Mouse (Mus musculus) limb, embryonic 13.5 days (tissue): ENCODE data around the gene Gm49368. TPM values are rescaled to one million over a fixed set of nuclear protein-coding genes. Genes with fewer than 3 reads are reported as not detected.

Source experiments
- ATAC-seq: fragments of 200-750 bp; cut with Nextera tagmentation; 2 replicates; pipeline ENCODE4 v1.8.0; 2017; ENCODE audit warnings: low read depth, moderate number of reproducible peaks, moderate TSS enrichment; ENCODE audit not compliant: low FRiP score
- H3K27ac ChIP-seq: fragments of 300-500 bp; sonication (generic); 2 replicates; pipeline ENCODE4 v1.5.1; 2015; ENCODE audit warnings: inconsistent platforms, mild to moderate bottlenecking, moderate library complexity
- H3K27me3 ChIP-seq: fragments of 300-500 bp; sonication (generic); 2 replicates; pipeline ENCODE4 v1.6.1; 2015; ENCODE audit warnings: mild to moderate bottlenecking, inconsistent platforms
- H3K36me3 ChIP-seq: fragments of 300-500 bp; sonication (generic); 2 replicates; pipeline ENCODE4 v1.6.1; 2015; ENCODE audit warnings: inconsistent platforms, mild to moderate bottlenecking, moderate library complexity
- H3K4me1 ChIP-seq: fragments of 300-500 bp; sonication (generic); 2 replicates; pipeline ENCODE4 v1.6.1; 2015; ENCODE audit warnings: inconsistent platforms
- H3K4me2 ChIP-seq: fragments of 300-500 bp; sonication (generic); replicated peaks from 2 replicates; pipeline ENCODE4 v1.6.1; 2015; ENCODE audit warnings: inconsistent platforms, mild to moderate bottlenecking, moderate library complexity
- H3K4me3 ChIP-seq: fragments of 300-500 bp; sonication (generic); 2 replicates; pipeline ENCODE4 v1.5.1; 2015; ENCODE audit warnings: moderate library complexity, mild to moderate bottlenecking, inconsistent platforms
- H3K9ac ChIP-seq: fragments of 300-500 bp; sonication (generic); 2 replicates; pipeline ENCODE4 v1.6.1; 2015; ENCODE audit warnings: mild to moderate bottlenecking, inconsistent platforms
- H3K9me3 ChIP-seq: fragments of 300-500 bp; sonication (generic); 2 replicates; pipeline ENCODE4 v1.6.1; 2016; ENCODE audit warnings: inconsistent platforms
- WGBS: fragments of 180-500 bp; shearing (Covaris S2); methylation state at CpG from one replicate; pipeline ENCODE4 v1.1.7; 2015; 5-methylcytosine and 5-hydroxymethylcytosine counted together
- polyA plus RNA-seq: library from polyadenylated mRNA; unstranded; fragments of >200 nt; fragmentation: Nextera tagmentation; extraction: Ambion mirVana; gene quantifications from 2 replicates; pipeline ENCODE4 v1.2.1, GENCODE M21; 2015

Gm49368 gene
- polyA plus RNA-seq, 1 experiment from 2014 or later: not detected

DNA sequence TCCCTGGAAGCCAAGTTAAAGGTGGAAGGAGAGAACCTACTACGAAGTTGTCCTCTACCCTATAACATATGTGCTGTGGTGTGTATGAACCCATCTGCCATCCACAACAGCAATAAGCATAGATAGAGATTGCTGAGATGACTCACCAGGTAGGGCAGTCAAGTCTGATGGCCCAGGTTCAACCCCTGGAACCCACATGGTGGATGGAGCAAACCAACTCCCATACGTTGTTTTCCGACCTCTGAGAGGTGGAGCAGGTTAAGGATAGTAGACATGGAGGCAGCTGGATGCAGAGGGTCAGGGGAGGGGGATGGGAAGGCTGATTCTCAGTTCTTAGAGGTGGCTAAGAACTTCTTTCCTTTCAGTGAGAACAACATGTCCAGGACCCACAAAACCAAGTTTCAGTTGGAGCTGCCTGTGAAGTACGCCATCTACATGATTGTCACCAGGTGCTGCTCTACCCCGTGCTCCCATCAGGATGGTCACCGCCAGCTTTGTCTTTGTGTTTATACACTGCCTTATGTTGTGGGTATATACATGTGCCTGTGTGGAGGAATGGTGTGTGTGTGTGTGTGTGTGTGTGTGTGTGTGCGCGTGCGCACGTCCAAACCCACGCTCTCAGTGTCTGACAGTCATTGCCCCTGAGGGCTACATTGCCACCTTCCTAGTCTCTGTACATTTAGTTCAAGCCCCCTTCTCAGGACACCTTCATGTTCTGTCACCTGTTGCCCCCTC lies 52.1 kb downstream of the Gm49368 start:
- H3K9me3 ChIP-seq: no peaks in the 10 kb centered on the region
- no peaks in the 10 kb centered on the region for H3K27me3 ChIP-seq
- H3K4me1 ChIP-seq: no peaks in the 10 kb centered on the region
- ATAC-seq: no peak
- no peaks in the 10 kb centered on the region for H3K36me3 ChIP-seq
- no peak overlapping the region for H3K9ac ChIP-seq
- WGBS: 91% methylated on average over 11 of the region's 11 CpGs
- no peak overlapping the region for H3K4me2 ChIP-seq
- H3K4me3 ChIP-seq: no peak overlapping the region
- H3K27ac ChIP-seq: no peak overlapping the region

- H3K4me3 ChIP-seq: no peak overlapping the region
- WGBS: 68% methylated on average over 5 of the region's 5 CpGs
These were observed 52.9 kb downstream of the Gm49368 start for GRCm38 (mm10) chr7:128115211-128115958.

GRCm38 (mm10) chr7:128116396-128116795 lies 53.9 kb downstream of the Gm49368 start:
- no peaks in the 10 kb centered on the region for H3K36me3 ChIP-seq
- H3K4me2 ChIP-seq: no peak overlapping the region
- H3K27ac ChIP-seq: no peak overlapping the region
- ATAC-seq: no peak
- H3K9ac ChIP-seq: no peak overlapping the region
- H3K9me3 ChIP-seq: no peaks in the 10 kb centered on the region
- H3K4me3 ChIP-seq: no peak overlapping the region
- no peaks in the 10 kb centered on the region for H3K4me1 ChIP-seq
- H3K27me3 ChIP-seq: no peaks in the 10 kb centered on the region
- WGBS: 92% methylated on average over 5 of the region's 5 CpGs

More at GRCm38 (mm10) chr7:128115211-128115958, 52.9 kb downstream of the Gm49368 start:
- Histone ChIP-seq H3K9me3 (no peaks in the 10 kb centered on the region), H3K4me1 (no peaks in the 10 kb centered on the region), H3K4me2 (no peak overlapping the region), H3K9ac (no peak overlapping the region), H3K27me3 (no peaks in the 10 kb centered on the region), H3K27ac (no peak overlapping the region), H3K36me3 (no peaks in the 10 kb centered on the region)
- no peak for ATAC-seq

GRCm38 (mm10) chr7:128119726-128120490 lies 57.4 kb downstream of the Gm49368 start:
- Histone ChIP-seq H3K27ac (no peak overlapping the region), H3K27me3 (no peaks in the 10 kb centered on the region), H3K4me2 (no peak overlapping the region), H3K9ac (no peak overlapping the region), H3K4me3 (no peak overlapping the region), H3K36me3 (no peaks in the 10 kb centered on the region), H3K4me1 (no peaks in the 10 kb centered on the region), H3K9me3 (no peaks in the 10 kb centered on the region)
- no peak for ATAC-seq
- 86% methylated on average over 6 of the region's 6 CpGs for WGBS

DNA sequence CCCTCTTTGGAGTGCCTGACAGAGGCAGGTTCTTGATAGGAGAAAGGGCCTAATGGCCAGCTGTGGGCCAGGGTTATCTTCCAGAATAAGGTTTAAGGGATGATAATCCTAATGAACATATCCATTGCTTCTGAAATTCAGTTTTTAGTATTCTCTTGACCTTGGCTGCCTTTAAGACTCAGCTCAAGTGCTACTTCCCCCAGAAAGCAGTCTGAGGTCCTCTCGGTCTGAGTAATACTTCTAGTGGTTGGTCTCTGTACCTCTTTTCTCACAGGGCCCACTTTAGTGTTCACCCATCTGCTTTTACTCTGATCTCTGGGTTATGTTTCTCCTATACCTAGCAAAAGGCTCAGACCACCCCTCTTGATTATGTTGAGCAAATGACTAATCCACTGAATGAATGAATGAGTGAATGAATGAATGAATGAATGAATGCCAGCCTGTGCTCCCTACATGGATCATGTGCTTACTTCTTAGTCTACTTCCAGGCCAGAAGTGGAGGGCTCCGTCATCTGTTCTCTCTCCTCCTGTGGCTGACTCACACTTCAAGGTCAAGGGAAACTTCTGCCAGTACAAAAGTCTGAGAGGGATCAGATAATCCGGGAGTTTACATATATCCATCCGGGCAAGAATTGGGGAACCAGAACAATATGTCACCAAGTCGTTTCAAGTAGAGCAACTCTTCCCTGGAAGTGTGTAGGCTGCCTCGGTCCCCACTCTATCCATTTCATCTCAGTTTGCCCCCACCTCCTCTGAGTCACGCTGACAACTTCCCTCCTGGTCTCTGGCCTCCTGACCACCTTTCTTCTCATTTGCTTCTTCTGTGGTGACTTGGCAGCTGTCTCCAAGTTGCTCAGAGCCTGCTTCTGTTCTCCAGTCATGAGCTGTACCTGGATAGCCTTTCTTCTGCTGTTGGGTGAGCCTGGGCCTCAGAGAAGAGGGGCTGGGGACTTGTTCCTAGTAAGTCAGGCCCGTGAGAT lies 66.5 kb downstream of the Gm49368 start, which contains the start of gene Itgax:
Gene Itgax (plus strand): TSS at position 807 of the 980 bp plus-strand sequence.
- no peaks in the 10 kb centered on the region for H3K36me3 ChIP-seq
- H3K9ac ChIP-seq: no peak within 1 kb of the TSS
- no peak for ATAC-seq
- no peak within 1 kb of the TSS for H3K4me3 ChIP-seq
- no peaks in the 10 kb centered on the region for H3K4me1 ChIP-seq
- H3K27ac ChIP-seq: no peak within 1 kb of the TSS
- H3K4me2 ChIP-seq: no peak within 1 kb of the TSS
- WGBS: 80% methylated on average over 8 of the region's 8 CpGs
- no peaks in the 10 kb centered on the region for H3K27me3 ChIP-seq
- H3K9me3 ChIP-seq: no peaks in the 10 kb centered on the region

DNA sequence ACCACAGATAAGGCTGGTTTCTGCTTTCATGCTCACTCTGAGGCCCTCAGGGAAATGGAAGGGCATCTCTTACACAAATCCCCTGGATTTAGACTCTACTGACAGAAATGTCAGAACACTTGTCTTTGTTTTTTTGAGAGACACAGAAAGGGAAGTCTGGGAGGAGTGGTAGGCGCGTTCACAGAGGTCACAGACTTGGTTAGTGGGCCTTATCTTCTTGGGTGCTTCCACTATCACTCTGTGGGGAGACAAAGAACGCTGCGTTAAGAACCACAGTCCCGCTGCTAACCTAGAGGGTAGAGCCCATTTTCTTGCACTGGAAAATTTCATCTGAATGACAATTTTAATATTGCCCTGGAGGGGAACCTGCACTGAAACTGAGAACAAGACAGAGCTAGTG lies 69.7 kb downstream of the Gm49368 start:
- WGBS: 95% methylated on average over 5 of the region's 5 CpGs
- no peak for ATAC-seq
- Histone ChIP-seq H3K4me3 (no peak overlapping the region), H3K27ac (no peak overlapping the region), H3K36me3 (no peaks in the 10 kb centered on the region), H3K4me2 (no peak overlapping the region), H3K9me3 (no peaks in the 10 kb centered on the region), H3K27me3 (no peaks in the 10 kb centered on the region), H3K4me1 (no peaks in the 10 kb centered on the region), H3K9ac (no peak overlapping the region)

- no peak overlapping the region for H3K4me3 ChIP-seq
- 84% methylated on average over 2 of the region's 2 CpGs for WGBS
- no peak overlapping the region for H3K9ac ChIP-seq
- H3K4me2 ChIP-seq: no peak overlapping the region
- no peaks in the 10 kb centered on the region for H3K9me3 ChIP-seq
- no peaks in the 10 kb centered on the region for H3K4me1 ChIP-seq
- H3K36me3 ChIP-seq: no peaks in the 10 kb centered on the region
- no peak overlapping the region for H3K27ac ChIP-seq
- no peaks in the 10 kb centered on the region for H3K27me3 ChIP-seq
- no peak for ATAC-seq
These were observed 71.1 kb downstream of the Gm49368 start for GRCm38 (mm10) chr7:128133596-128133995.

DNA sequence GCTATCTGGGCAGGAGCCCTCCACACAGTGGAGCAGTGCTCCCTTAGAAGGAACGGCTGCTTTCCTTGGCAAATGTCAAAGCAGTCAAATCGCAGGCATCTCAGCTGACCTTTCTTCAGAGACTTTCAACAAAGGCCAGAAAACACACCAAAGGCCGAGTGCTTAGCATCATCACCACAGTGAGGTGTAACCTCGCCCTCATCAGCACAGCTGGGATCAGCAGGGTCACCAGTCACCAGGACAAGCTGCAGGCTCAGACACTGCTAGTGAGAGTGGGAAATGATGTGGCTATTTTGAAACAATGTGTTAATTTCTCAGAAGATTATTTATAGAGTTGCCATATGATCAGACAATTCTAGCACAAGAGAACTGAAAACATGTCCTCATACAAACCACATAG lies 74.4 kb downstream of the Gm49368 start:
- no peak for ATAC-seq

GRCm38 (mm10) chr7:128139611-128140010 lies 77.1 kb downstream of the Gm49368 start:
- H3K9ac ChIP-seq: no peak overlapping the region
- WGBS: 90% methylated on average over 6 of the region's 6 CpGs
- no peaks in the 10 kb centered on the region for H3K36me3 ChIP-seq
- ATAC-seq: no peak
- no peak overlapping the region for H3K4me3 ChIP-seq
- no peak overlapping the region for H3K27ac ChIP-seq
- H3K4me2 ChIP-seq: no peak overlapping the region
- no peaks in the 10 kb centered on the region for H3K27me3 ChIP-seq
- H3K4me1 ChIP-seq: no peaks in the 10 kb centered on the region
- no peaks in the 10 kb centered on the region for H3K9me3 ChIP-seq

More for the DNA sequence above, 74.4 kb downstream of the Gm49368 start:
- H3K4me1 ChIP-seq: no peaks in the 10 kb centered on the region
- H3K36me3 ChIP-seq: no peaks in the 10 kb centered on the region
- H3K9ac ChIP-seq: no peak overlapping the region
- no peak overlapping the region for H3K4me3 ChIP-seq
- H3K27me3 ChIP-seq: no peaks in the 10 kb centered on the region
- WGBS: 40% methylated on average over 4 of the region's 4 CpGs
- no peaks in the 10 kb centered on the region for H3K9me3 ChIP-seq
- no peak overlapping the region for H3K4me2 ChIP-seq
- no peak overlapping the region for H3K27ac ChIP-seq

DNA sequence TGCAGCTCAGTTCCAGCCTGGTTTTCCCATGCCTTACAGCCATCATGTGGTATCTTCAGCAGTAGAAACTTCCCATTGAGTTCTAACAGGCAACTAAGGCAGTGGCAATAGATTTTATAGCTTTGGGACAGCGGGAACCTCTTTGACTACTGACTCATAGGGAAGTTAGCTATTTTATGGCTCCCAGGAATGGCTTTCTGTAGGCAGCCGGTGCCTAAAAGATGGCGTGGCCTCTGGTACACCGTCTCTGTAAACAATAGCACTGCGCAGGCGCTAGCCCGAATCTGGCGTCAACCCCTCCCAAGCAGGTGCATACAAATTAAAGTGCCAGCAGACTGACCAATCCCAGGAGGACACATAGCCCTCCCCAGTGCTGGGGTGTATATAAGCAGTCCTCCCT lies 88.5 kb downstream of the Gm49368 start:
- Histone ChIP-seq H3K4me2 (no peak overlapping the region), H3K9ac (no peak overlapping the region), H3K27ac (no peak overlapping the region), H3K9me3 (no peaks in the 10 kb centered on the region), H3K4me3 (no peak overlapping the region), H3K27me3 (no peaks in the 10 kb centered on the region), H3K4me1 (no peaks in the 10 kb centered on the region), H3K36me3 (no peaks in the 10 kb centered on the region)
- 64% methylated on average over 8 of the region's 8 CpGs for WGBS
- no peak for ATAC-seq

DNA sequence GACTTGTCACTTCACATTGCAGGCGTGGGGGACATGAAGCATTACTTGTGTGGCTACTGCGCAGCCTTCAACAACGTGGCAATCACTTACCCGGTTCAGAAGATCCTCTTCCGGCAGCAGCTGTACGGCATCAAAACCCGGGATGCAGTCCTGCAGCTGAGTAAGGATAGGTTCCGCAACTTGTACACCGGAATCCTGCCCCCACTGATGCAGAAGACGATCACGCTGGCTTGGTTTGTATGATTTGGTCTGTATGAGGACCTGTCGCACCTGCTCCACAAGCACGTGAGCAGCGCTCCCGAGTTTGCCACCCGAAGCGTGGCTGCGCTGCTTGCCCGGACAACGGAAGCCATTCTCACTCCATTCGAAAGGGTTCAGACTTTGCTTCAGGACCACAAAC lies 91.6 kb downstream of the Gm49368 start, which contains the start of gene Itgad:
Gene Itgad (plus strand): TSS at position 301 of the 400 bp plus-strand sequence.
- ATAC-seq: no peak
- no peak within 1 kb of the TSS for H3K4me2 ChIP-seq
- no peaks in the 10 kb centered on the region for H3K36me3 ChIP-seq
- no peaks in the 10 kb centered on the region for H3K27me3 ChIP-seq
- no peak within 1 kb of the TSS for H3K9ac ChIP-seq
- H3K27ac ChIP-seq: no peak within 1 kb of the TSS
- no peaks in the 10 kb centered on the region for H3K4me1 ChIP-seq
- no peaks in the 10 kb centered on the region for H3K9me3 ChIP-seq
- 91% methylated on average over 21 of the region's 21 CpGs for WGBS
- H3K4me3 ChIP-seq: no peak within 1 kb of the TSS
